Mouse (Mus musculus): ENCODE results near the gene Oas2. TPM values are rescaled to one million over a fixed set of nuclear protein-coding genes. Genes with fewer than 3 reads are reported as not detected.
A peak's percentile ranks its signal among the peaks of the same experiment; 100 is the strongest.

The Oas2 gene
- polyA plus RNA-seq, 1 experiment from 2014 or later: 0.43 TPM

DNA sequence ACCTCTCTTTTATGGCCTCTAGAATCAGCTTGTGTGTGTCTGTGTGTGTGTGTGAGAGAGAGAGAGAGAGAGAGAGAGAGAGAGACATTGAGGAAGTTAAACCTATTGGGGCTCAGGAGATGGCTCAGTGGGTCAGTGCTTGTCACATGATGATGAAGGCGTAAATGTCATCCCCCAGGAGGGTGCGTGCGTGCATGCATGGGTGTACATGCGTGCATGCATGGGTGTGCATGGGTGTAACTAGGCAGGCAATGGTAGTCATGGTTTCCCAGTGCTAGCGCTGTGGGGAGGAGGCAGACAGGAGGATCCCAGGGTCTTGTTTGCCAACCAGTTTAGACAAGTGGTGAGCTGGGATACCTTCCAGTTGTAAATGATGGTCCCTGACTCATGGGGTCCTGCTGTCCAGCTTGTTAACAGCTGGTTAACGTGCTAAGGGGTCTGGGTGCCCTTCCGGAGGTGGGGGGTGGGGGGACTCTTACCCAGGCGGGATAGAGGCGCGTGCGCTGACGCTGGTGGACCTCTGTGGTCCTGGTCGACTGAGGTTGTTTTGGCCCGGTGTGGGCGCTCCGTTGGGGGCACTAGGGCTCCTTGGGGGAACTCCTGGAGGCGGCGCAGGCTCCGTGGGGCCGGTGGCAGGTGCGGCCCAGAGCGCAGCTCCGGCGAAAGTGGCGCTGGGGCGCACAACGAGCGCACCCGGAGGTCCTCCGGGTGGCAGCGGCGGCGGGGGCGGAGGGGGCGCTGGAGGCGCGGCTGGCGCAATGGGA, 55.5 kb downstream of the Oas2 start:
- Histone ChIP-seq H3K9me3 (replicated peaks; ENCODE audit: control insufficient read depth, low read length) (no peaks in the 10 kb centered on the region), H3K4me1 (ENCODE audit: control insufficient read depth, insufficient read depth, low read length) (peaks cover 4% of the 10 kb centered on the region), H3K4me3 (ENCODE audit: low read depth, low read length) (peak overlapping the region; percentile 21), H3K4me2 (ENCODE audit: low read depth, low read length) (peak overlapping the region; percentile 38), H3K36me3 (replicated peaks; ENCODE audit: control insufficient read depth, insufficient read depth, low read depth, low read length) (no peaks in the 10 kb centered on the region), H3K9ac (replicated peaks; ENCODE audit: low read length) (no peak overlapping the region), H3K27ac (replicated peaks; ENCODE audit: low read depth, low read length) (no peak overlapping the region), H3K27me3 (ENCODE audit: control insufficient read depth, insufficient read depth, low read length) (peaks cover 48% of the 10 kb centered on the region)
- ATAC-seq (replicated peaks; ENCODE audit: insufficient number of reproducible peaks, low FRiP score, low TSS enrichment, low read depth) (no peak), DNase-seq (ENCODE audit: low spot score) (no peak)
- WGBS: 12% methylated on average over 36 of the region's 38 CpGs

DNA sequence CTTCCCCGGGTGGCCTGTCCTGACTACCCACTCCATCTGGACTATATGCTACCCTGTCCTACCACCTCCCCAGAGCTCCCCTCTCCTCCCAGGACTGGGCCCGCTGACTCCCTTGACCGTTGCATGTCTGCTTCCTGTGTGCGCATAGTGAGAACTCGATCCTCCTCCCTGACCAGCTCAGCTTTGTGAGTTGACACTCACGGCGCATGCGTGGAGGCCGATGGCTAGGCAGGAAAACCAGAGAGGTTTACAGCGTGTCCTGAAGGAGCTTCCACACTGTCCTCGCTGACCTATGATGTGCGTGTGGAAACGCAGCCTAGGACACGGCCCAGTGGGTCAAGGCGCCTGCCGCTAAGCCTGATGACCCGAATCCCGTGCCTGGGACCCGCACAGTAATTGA, 57.6 kb downstream of the Oas2 start:
- 73% methylated on average over 19 of the region's 19 CpGs for WGBS
- no peaks in the 10 kb centered on the region for H3K36me3 ChIP-seq (replicated peaks; ENCODE audit: control insufficient read depth, insufficient read depth, low read depth, low read length)
- no peak for ATAC-seq (replicated peaks; ENCODE audit: insufficient number of reproducible peaks, low FRiP score, low TSS enrichment, low read depth)
- H3K27ac ChIP-seq (replicated peaks; ENCODE audit: low read depth, low read length): no peak overlapping the region
- H3K4me2 ChIP-seq (ENCODE audit: low read depth, low read length): no peak overlapping the region
- H3K9me3 ChIP-seq (replicated peaks; ENCODE audit: control insufficient read depth, low read length): no peaks in the 10 kb centered on the region
- H3K27me3 ChIP-seq (ENCODE audit: control insufficient read depth, insufficient read depth, low read length): peaks cover 48% of the 10 kb centered on the region
- no peak overlapping the region for H3K9ac ChIP-seq (replicated peaks; ENCODE audit: low read length)
- DNase-seq (ENCODE audit: low spot score): no peak
- H3K4me1 ChIP-seq (ENCODE audit: control insufficient read depth, insufficient read depth, low read length): peaks cover 4% of the 10 kb centered on the region
- H3K4me3 ChIP-seq (ENCODE audit: low read depth, low read length): no peak overlapping the region

DNA sequence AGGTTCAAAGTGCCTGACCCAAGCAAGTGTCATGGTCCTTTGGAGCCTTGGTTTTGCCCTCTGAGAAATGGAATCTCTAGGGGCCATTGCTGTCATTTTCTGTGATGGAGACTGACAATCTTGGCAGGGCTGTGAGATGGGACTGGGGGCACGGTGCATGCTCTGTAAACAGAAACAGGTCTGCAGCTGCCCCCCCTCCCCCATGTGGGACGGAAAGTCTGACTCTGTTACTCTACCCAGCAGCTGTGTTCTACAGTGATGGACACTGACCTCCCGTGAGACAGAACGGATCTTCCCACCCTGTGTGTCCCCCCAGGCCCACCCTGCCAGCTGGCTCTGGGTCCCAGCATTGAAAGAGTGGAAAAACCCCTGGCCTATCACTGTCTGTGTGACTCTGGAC, 59.2 kb downstream of the Oas2 start:
- Histone ChIP-seq H3K9me3 (replicated peaks; ENCODE audit: control insufficient read depth, low read length) (no peaks in the 10 kb centered on the region), H3K9ac (replicated peaks; ENCODE audit: low read length) (no peak overlapping the region), H3K4me3 (ENCODE audit: low read depth, low read length) (no peak overlapping the region), H3K27ac (replicated peaks; ENCODE audit: low read depth, low read length) (no peak overlapping the region), H3K4me1 (ENCODE audit: control insufficient read depth, insufficient read depth, low read length) (peaks cover 4% of the 10 kb centered on the region), H3K4me2 (ENCODE audit: low read depth, low read length) (no peak overlapping the region), H3K27me3 (ENCODE audit: control insufficient read depth, insufficient read depth, low read length) (peaks cover 39% of the 10 kb centered on the region), H3K36me3 (replicated peaks; ENCODE audit: control insufficient read depth, insufficient read depth, low read depth, low read length) (no peaks in the 10 kb centered on the region)
- ATAC-seq (replicated peaks; ENCODE audit: insufficient number of reproducible peaks, low FRiP score, low TSS enrichment, low read depth): no peak
- WGBS: 48% methylated on average over 4 of the region's 4 CpGs
- DNase-seq (ENCODE audit: low spot score): no peak

DNA sequence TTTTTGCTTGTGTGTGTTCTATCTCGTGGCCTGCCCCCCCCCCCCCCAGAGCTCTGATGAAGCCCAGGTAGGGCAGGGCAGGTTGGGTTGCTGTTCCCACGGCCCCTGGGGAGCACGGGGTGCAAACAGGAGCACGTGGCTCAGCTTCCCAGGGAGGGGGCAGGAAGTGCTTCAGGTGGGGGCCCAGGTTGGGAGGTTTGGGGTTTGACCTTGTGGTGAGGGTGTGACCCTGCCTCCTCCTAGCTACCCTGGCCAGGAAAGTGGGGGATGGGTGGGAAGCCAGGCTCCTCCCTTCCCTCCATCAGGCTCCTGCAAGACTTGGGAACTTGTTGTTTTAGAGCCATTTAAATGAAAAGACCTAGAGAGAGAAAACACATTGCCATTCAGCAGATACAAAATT, 61.2 kb downstream of the Oas2 start:
- no peaks in the 10 kb centered on the region for H3K36me3 ChIP-seq (replicated peaks; ENCODE audit: control insufficient read depth, insufficient read depth, low read depth, low read length)
- H3K27me3 ChIP-seq (ENCODE audit: control insufficient read depth, insufficient read depth, low read length): peaks cover 23% of the 10 kb centered on the region
- H3K27ac ChIP-seq (replicated peaks; ENCODE audit: low read depth, low read length): no peak overlapping the region
- no peaks in the 10 kb centered on the region for H3K4me1 ChIP-seq (ENCODE audit: control insufficient read depth, insufficient read depth, low read length)
- no peak overlapping the region for H3K4me2 ChIP-seq (ENCODE audit: low read depth, low read length)
- H3K4me3 ChIP-seq (ENCODE audit: low read depth, low read length): no peak overlapping the region
- no peak overlapping the region for H3K9ac ChIP-seq (replicated peaks; ENCODE audit: low read length)
- DNase-seq (ENCODE audit: low spot score) (no peak), ATAC-seq (replicated peaks; ENCODE audit: insufficient number of reproducible peaks, low FRiP score, low TSS enrichment, low read depth) (no peak)
- WGBS: 35% methylated on average over 4 of the region's 4 CpGs
- no peaks in the 10 kb centered on the region for H3K9me3 ChIP-seq (replicated peaks; ENCODE audit: control insufficient read depth, low read length)

DNA sequence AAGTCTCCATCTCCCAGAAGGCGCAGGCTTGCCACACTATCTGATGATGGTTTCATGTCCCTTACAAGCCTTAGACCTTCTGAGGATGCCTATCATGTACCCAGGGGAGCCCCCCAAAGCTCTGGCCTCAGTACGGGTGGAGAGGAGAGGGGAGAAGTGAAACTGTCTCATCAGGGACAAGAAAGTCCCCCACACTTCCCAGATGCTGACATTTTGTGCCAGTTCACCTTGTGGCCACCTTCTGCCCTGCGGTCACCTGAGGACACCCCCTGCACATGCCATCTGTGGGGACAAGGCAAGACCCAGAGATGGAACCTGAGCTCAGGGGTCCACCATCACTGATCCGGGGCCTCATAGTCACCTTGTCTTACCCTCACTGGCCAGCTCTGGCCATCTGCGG, 61.8 kb downstream of the Oas2 start:
- H3K27ac ChIP-seq (replicated peaks; ENCODE audit: low read depth, low read length): no peak overlapping the region
- ATAC-seq (replicated peaks; ENCODE audit: insufficient number of reproducible peaks, low FRiP score, low TSS enrichment, low read depth) (no peak), DNase-seq (ENCODE audit: low spot score) (no peak)
- no peak overlapping the region for H3K4me2 ChIP-seq (ENCODE audit: low read depth, low read length)
- no peaks in the 10 kb centered on the region for H3K36me3 ChIP-seq (replicated peaks; ENCODE audit: control insufficient read depth, insufficient read depth, low read depth, low read length)
- no peak overlapping the region for H3K4me3 ChIP-seq (ENCODE audit: low read depth, low read length)
- H3K9ac ChIP-seq (replicated peaks; ENCODE audit: low read length): no peak overlapping the region
- 92% methylated on average over 5 of the region's 5 CpGs for WGBS
- no peaks in the 10 kb centered on the region for H3K9me3 ChIP-seq (replicated peaks; ENCODE audit: control insufficient read depth, low read length)
- H3K4me1 ChIP-seq (ENCODE audit: control insufficient read depth, insufficient read depth, low read length): no peaks in the 10 kb centered on the region
- peaks cover 23% of the 10 kb centered on the region for H3K27me3 ChIP-seq (ENCODE audit: control insufficient read depth, insufficient read depth, low read length)

DNA sequence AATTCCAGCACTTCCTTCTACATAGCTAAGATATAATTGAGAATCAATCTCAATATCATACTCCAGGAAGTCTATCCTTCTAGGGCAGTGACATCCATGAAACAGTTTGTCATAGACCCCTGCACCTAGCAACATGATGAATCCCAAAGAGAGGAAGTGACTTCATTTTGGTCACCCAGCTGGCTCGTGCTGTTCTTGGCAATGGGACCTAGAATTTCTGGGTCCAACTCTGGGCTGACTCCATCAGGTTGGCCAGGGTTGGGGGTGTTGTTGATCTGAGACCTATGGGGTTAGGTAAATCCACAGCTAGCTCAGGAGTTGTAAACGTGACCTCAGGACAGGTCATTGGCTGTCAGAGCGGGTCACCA, 62.2 kb downstream of the Oas2 start:
- Histone ChIP-seq H3K9ac (replicated peaks; ENCODE audit: low read length) (no peak overlapping the region), H3K36me3 (replicated peaks; ENCODE audit: control insufficient read depth, insufficient read depth, low read depth, low read length) (no peaks in the 10 kb centered on the region), H3K9me3 (replicated peaks; ENCODE audit: control insufficient read depth, low read length) (no peaks in the 10 kb centered on the region), H3K4me2 (ENCODE audit: low read depth, low read length) (no peak overlapping the region), H3K4me1 (ENCODE audit: control insufficient read depth, insufficient read depth, low read length) (no peaks in the 10 kb centered on the region), H3K27me3 (ENCODE audit: control insufficient read depth, insufficient read depth, low read length) (peaks cover 24% of the 10 kb centered on the region), H3K27ac (replicated peaks; ENCODE audit: low read depth, low read length) (no peak overlapping the region), H3K4me3 (ENCODE audit: low read depth, low read length) (no peak overlapping the region)
- DNase-seq (ENCODE audit: low spot score) (no peak), ATAC-seq (replicated peaks; ENCODE audit: insufficient number of reproducible peaks, low FRiP score, low TSS enrichment, low read depth) (no peak)
- WGBS: 78% methylated on average over 3 of the region's 3 CpGs

DNA sequence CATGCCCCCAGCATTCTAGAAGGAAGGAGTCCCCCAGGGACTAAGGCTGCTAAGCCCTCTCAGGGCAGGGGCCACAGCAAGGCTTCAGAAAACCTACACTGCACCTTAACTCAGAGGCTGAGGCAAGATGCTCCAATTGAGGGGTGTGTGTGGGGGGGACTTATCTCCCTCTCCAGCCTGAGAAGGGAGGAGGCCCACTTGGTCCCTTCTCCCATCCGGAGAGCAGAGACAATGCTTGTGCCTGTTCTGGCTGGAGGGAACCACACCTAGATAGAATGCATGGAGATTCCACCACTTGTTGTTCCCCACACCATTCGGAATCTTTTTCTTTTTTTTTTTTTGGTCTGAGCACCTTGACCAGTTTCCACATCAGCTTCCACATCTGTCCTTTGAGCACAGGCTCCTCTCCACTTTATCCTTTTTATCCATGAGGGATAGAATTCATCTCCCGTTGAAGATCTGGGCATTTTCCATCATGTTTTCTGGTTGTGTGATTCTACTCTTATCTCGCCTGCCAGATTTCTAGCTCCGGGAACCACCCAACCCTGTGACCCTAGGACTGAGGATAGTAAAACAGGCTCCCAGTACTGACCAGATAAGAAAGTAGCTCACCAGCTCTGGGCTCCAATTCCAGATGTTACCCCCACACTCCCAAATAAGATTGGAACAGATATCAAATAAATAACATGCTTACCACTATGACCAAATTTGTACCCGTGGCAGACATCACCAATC, 62.7 kb downstream of the Oas2 start:
- WGBS: 79% methylated on average over 6 of the region's 6 CpGs
- Histone ChIP-seq H3K4me3 (ENCODE audit: low read depth, low read length) (no peak overlapping the region), H3K4me1 (ENCODE audit: control insufficient read depth, insufficient read depth, low read length) (no peaks in the 10 kb centered on the region), H3K9me3 (replicated peaks; ENCODE audit: control insufficient read depth, low read length) (no peaks in the 10 kb centered on the region), H3K9ac (replicated peaks; ENCODE audit: low read length) (no peak overlapping the region), H3K27ac (replicated peaks; ENCODE audit: low read depth, low read length) (no peak overlapping the region), H3K36me3 (replicated peaks; ENCODE audit: control insufficient read depth, insufficient read depth, low read depth, low read length) (no peaks in the 10 kb centered on the region), H3K27me3 (ENCODE audit: control insufficient read depth, insufficient read depth, low read length) (peaks cover 24% of the 10 kb centered on the region), H3K4me2 (ENCODE audit: low read depth, low read length) (no peak overlapping the region)
- DNase-seq (ENCODE audit: low spot score) (no peak), ATAC-seq (replicated peaks; ENCODE audit: insufficient number of reproducible peaks, low FRiP score, low TSS enrichment, low read depth) (no peak)

DNA sequence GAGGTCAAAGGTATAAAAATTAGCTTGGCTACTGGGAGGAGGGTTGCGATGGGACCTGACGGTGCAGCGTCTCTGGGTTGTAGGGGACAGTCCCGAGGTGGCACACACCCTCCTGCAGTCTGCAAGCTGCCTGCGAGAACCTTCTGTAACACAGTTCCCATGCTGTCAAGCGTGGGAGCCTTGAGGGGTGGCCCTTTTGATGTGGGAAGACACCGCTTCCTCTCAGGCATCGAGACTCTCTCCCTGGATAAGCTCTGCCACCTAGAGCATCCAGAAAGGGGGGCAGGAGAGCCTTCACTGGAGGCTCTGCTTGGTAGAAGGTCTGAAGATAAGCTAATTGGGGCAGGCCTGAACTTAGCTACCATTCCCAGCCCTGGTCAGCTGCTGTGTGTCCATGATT, 64.0 kb downstream of the Oas2 start:
- H3K27ac ChIP-seq (replicated peaks; ENCODE audit: low read depth, low read length): no peak overlapping the region
- no peak overlapping the region for H3K4me2 ChIP-seq (ENCODE audit: low read depth, low read length)
- H3K4me1 ChIP-seq (ENCODE audit: control insufficient read depth, insufficient read depth, low read length): no peaks in the 10 kb centered on the region
- peaks cover 18% of the 10 kb centered on the region for H3K27me3 ChIP-seq (ENCODE audit: control insufficient read depth, insufficient read depth, low read length)
- no peak overlapping the region for H3K9ac ChIP-seq (replicated peaks; ENCODE audit: low read length)
- no peak overlapping the region for H3K4me3 ChIP-seq (ENCODE audit: low read depth, low read length)
- H3K9me3 ChIP-seq (replicated peaks; ENCODE audit: control insufficient read depth, low read length): no peaks in the 10 kb centered on the region
- DNase-seq (ENCODE audit: low spot score): no peak
- 81% methylated on average over 8 of the region's 8 CpGs for WGBS
- H3K36me3 ChIP-seq (replicated peaks; ENCODE audit: control insufficient read depth, insufficient read depth, low read depth, low read length): no peaks in the 10 kb centered on the region
- no peak for ATAC-seq (replicated peaks; ENCODE audit: insufficient number of reproducible peaks, low FRiP score, low TSS enrichment, low read depth)

Data from embryonic facial prominence, embryonic 11.5 days (tissue).